Mouse (Mus musculus): ENCODE results near the gene Mia3. TPM values are rescaled to one million over a fixed set of nuclear protein-coding genes. Genes with fewer than 3 reads are reported as not detected.
"Not testable (repeated sequence)": the region's sequence is repeated elsewhere in the genome, so short reads cannot be mapped to it uniquely, and the experiment has no call there.

Mia3 gene
- polyA plus RNA-seq, 1 experiment: 105 TPM

- peaks cover 4% of the 10 kb centered on the region for H3K4me1 ChIP-seq (replicated peaks; ENCODE audit: control insufficient read depth, insufficient read depth, low read length)
- peak; percentile 34 for DNase-seq
- H3K36me3 ChIP-seq (ENCODE audit: control insufficient read depth, insufficient read depth, low read length): peaks cover 44% of the 10 kb centered on the region
- H3K27me3 ChIP-seq (ENCODE audit: control insufficient read depth, insufficient read depth, low read length): no peaks in the 10 kb centered on the region
- WGBS: 3% methylated on average over 6 of the region's 6 CpGs
- no peak overlapping the region for H3K27ac ChIP-seq (ENCODE audit: control insufficient read depth, insufficient read depth, low read length)
- no peak overlapping the region for H3K4me3 ChIP-seq (ENCODE audit: control insufficient read depth, insufficient read depth, low read length)
- TF ChIP-seq CTCF (IDR thresholded peaks at IDR 0.05; ENCODE audit: borderline replicate concordance, control insufficient read depth, extremely low read depth, insufficient read depth, low read length, poor library complexity) (no peak), POLR2A (IDR thresholded peaks at IDR 0.05; ENCODE audit: control insufficient read depth, extremely low read depth, insufficient read depth, low read length, poor library complexity) (no peak)
These were observed 19.5 kb downstream of the Mia3 start for GRCm38 (mm10) chr1:183349840-183350239.

- WGBS: 6% methylated on average over 10 of the region's 10 CpGs
- Histone ChIP-seq H3K27me3 (ENCODE audit: control insufficient read depth, insufficient read depth, low read length) (no peaks in the 10 kb centered on the region), H3K27ac (ENCODE audit: control insufficient read depth, insufficient read depth, low read length) (peak overlapping the region; percentile 76), H3K4me3 (ENCODE audit: control insufficient read depth, insufficient read depth, low read length) (peak overlapping the region; percentile 87), H3K36me3 (ENCODE audit: control insufficient read depth, insufficient read depth, low read length) (peaks cover 28% of the 10 kb centered on the region; the same call in 1 of the 2 replicates), H3K4me1 (replicated peaks; ENCODE audit: control insufficient read depth, insufficient read depth, low read length) (peaks cover 6% of the 10 kb centered on the region)
- no peak for DNase-seq
- TF ChIP-seq CTCF (IDR thresholded peaks at IDR 0.05; ENCODE audit: borderline replicate concordance, control insufficient read depth, extremely low read depth, insufficient read depth, low read length, poor library complexity) (no peak), POLR2A (IDR thresholded peaks at IDR 0.05; ENCODE audit: control insufficient read depth, extremely low read depth, insufficient read depth, low read length, poor library complexity) (no peak)
These were observed 23.5 kb downstream of the Mia3 start for GRCm38 (mm10) chr1:183345817-183346195.

GRCm38 (mm10) chr1:183344886-183345816 lies 24.2 kb downstream of the Mia3 start:
- peak overlapping the region; percentile 76 for H3K27ac ChIP-seq (ENCODE audit: control insufficient read depth, insufficient read depth, low read length)
- peaks cover 6% of the 10 kb centered on the region for H3K4me1 ChIP-seq (replicated peaks; ENCODE audit: control insufficient read depth, insufficient read depth, low read length)
- TF ChIP-seq CTCF (IDR thresholded peaks at IDR 0.05; ENCODE audit: borderline replicate concordance, control insufficient read depth, extremely low read depth, insufficient read depth, low read length, poor library complexity): no peak
- TF ChIP-seq POLR2A (IDR thresholded peaks at IDR 0.05; ENCODE audit: control insufficient read depth, extremely low read depth, insufficient read depth, low read length, poor library complexity): peak; percentile 40; the same call in 1 of the 2 replicates
- H3K4me3 ChIP-seq (ENCODE audit: control insufficient read depth, insufficient read depth, low read length): peak overlapping the region; percentile 87
- no peaks in the 10 kb centered on the region for H3K27me3 ChIP-seq (ENCODE audit: control insufficient read depth, insufficient read depth, low read length)
- WGBS: under 1% methylated on average over 72 of the region's 72 CpGs
- H3K36me3 ChIP-seq (ENCODE audit: control insufficient read depth, insufficient read depth, low read length): peaks cover 25% of the 10 kb centered on the region
- DNase-seq: peak; percentile 91

- 97% methylated on average over 1 of the region's 1 CpGs for WGBS
- not testable (repeated sequence) for H3K27ac ChIP-seq (ENCODE audit: control insufficient read depth, insufficient read depth, low read length); H3K4me1 ChIP-seq (replicated peaks; ENCODE audit: control insufficient read depth, insufficient read depth, low read length); H3K4me3 ChIP-seq (ENCODE audit: control insufficient read depth, insufficient read depth, low read length); DNase-seq; H3K27me3 ChIP-seq (ENCODE audit: control insufficient read depth, insufficient read depth, low read length)
- peaks cover 28% of the 10 kb centered on the region for H3K36me3 ChIP-seq (ENCODE audit: control insufficient read depth, insufficient read depth, low read length)
These were observed 26.5 kb downstream of the Mia3 start for GRCm38 (mm10) chr1:183342902-183343301.

- Histone ChIP-seq H3K4me1 (replicated peaks; ENCODE audit: control insufficient read depth, insufficient read depth, low read length) (no peaks in the 10 kb centered on the region), H3K4me3 (ENCODE audit: control insufficient read depth, insufficient read depth, low read length) (no peak overlapping the region), H3K36me3 (ENCODE audit: control insufficient read depth, insufficient read depth, low read length) (peaks cover 77% of the 10 kb centered on the region), H3K27ac (ENCODE audit: control insufficient read depth, insufficient read depth, low read length) (no peak overlapping the region), H3K27me3 (ENCODE audit: control insufficient read depth, insufficient read depth, low read length) (no peaks in the 10 kb centered on the region)
- DNase-seq: no peak
- WGBS: 96% methylated on average over 8 of the region's 8 CpGs
- TF ChIP-seq POLR2A (IDR thresholded peaks at IDR 0.05; ENCODE audit: control insufficient read depth, extremely low read depth, insufficient read depth, low read length, poor library complexity): no peak
These were observed 42.2 kb downstream of the Mia3 start for GRCm38 (mm10) chr1:183327171-183327570.

GRCm38 (mm10) chr1:183324433-183324832 lies 44.9 kb downstream of the Mia3 start:
- Histone ChIP-seq H3K4me1 (replicated peaks; ENCODE audit: control insufficient read depth, insufficient read depth, low read length) (no peaks in the 10 kb centered on the region), H3K36me3 (ENCODE audit: control insufficient read depth, insufficient read depth, low read length) (peaks cover 61% of the 10 kb centered on the region), H3K4me3 (ENCODE audit: control insufficient read depth, insufficient read depth, low read length) (no peak overlapping the region), H3K27ac (ENCODE audit: control insufficient read depth, insufficient read depth, low read length) (no peak overlapping the region), H3K27me3 (ENCODE audit: control insufficient read depth, insufficient read depth, low read length) (no peaks in the 10 kb centered on the region)
- DNase-seq: no peak
- WGBS: 99% methylated on average over 6 of the region's 6 CpGs
- TF ChIP-seq CTCF (IDR thresholded peaks at IDR 0.05; ENCODE audit: borderline replicate concordance, control insufficient read depth, extremely low read depth, insufficient read depth, low read length, poor library complexity): no peak

GRCm38 (mm10) chr1:183323923-183324322 lies 45.4 kb downstream of the Mia3 start:
- no peaks in the 10 kb centered on the region for H3K27me3 ChIP-seq (ENCODE audit: control insufficient read depth, insufficient read depth, low read length)
- no peak overlapping the region for H3K4me3 ChIP-seq (ENCODE audit: control insufficient read depth, insufficient read depth, low read length)
- 98% methylated on average over 2 of the region's 2 CpGs for WGBS
- no peak for DNase-seq
- no peak overlapping the region for H3K27ac ChIP-seq (ENCODE audit: control insufficient read depth, insufficient read depth, low read length)
- peaks cover 60% of the 10 kb centered on the region for H3K36me3 ChIP-seq (ENCODE audit: control insufficient read depth, insufficient read depth, low read length)
- TF ChIP-seq POLR2A (IDR thresholded peaks at IDR 0.05; ENCODE audit: control insufficient read depth, extremely low read depth, insufficient read depth, low read length, poor library complexity): no peak
- TF ChIP-seq CTCF (IDR thresholded peaks at IDR 0.05; ENCODE audit: borderline replicate concordance, control insufficient read depth, extremely low read depth, insufficient read depth, low read length, poor library complexity): no peak
- no peaks in the 10 kb centered on the region for H3K4me1 ChIP-seq (replicated peaks; ENCODE audit: control insufficient read depth, insufficient read depth, low read length)

- not testable (repeated sequence) for DNase-seq; H3K27ac ChIP-seq (ENCODE audit: control insufficient read depth, insufficient read depth, low read length); H3K4me1 ChIP-seq (replicated peaks; ENCODE audit: control insufficient read depth, insufficient read depth, low read length); H3K4me3 ChIP-seq (ENCODE audit: control insufficient read depth, insufficient read depth, low read length); H3K27me3 ChIP-seq (ENCODE audit: control insufficient read depth, insufficient read depth, low read length)
- peaks cover 54% of the 10 kb centered on the region for H3K36me3 ChIP-seq (ENCODE audit: control insufficient read depth, insufficient read depth, low read length)
- WGBS: 87% methylated on average over 5 of the region's 5 CpGs
These were observed 46.9 kb downstream of the Mia3 start for GRCm38 (mm10) chr1:183322496-183322895.
